Mouse (Mus musculus) C2C12 (cell line): Measurements from ENCODE around the gene Gjb2.

ENCODE experiments used
- CTCF ChIP-seq: IDR thresholded peaks from one replicate; pipeline ENCODE4 v1.5.1; 2011; ENCODE audit not compliant: control insufficient read depth, insufficient read depth, insufficient read length
- FOSL1 ChIP-seq: IDR thresholded peaks from one replicate; pipeline ENCODE4 v1.8.0; 2011; ENCODE audit warnings: mild to moderate bottlenecking, low read length; ENCODE audit not compliant: poor library complexity, insufficient read depth, severe bottlenecking
- MAX ChIP-seq: IDR thresholded peaks from one replicate; pipeline ENCODE4 v1.6.1; 2011; ENCODE audit warnings: mild to moderate bottlenecking, control low read depth
- MYOD1 ChIP-seq: IDR thresholded peaks from one replicate; pipeline ENCODE4 v1.6.1; 2011; ENCODE audit warnings: low read depth; ENCODE audit not compliant: control insufficient read depth, insufficient read length
- MYOG ChIP-seq: IDR thresholded peaks from one replicate; pipeline ENCODE4 v1.6.1; 2011; ENCODE audit not compliant: control insufficient read depth, insufficient read length; ENCODE audit errors: extremely low read depth
- USF1 ChIP-seq: IDR thresholded peaks from one replicate; pipeline ENCODE4 v1.6.1; 2011; ENCODE audit warnings: low read depth, mild to moderate bottlenecking, control low read depth, moderate library complexity

GRCm38 (mm10) chr14:57101623-57102022, 2.9 kb downstream of the Gjb2 start:
- TF ChIP-seq CTCF = no peak
- TF ChIP-seq MAX = no peak
- no peak for TF ChIP-seq USF1
- no peak for TF ChIP-seq FOSL1
- TF ChIP-seq MYOD1 = no peak
- TF ChIP-seq MYOG = no peak
